9 mouse cellular contexts compared by ENCODE assay signal in the genomic region with DNA sequence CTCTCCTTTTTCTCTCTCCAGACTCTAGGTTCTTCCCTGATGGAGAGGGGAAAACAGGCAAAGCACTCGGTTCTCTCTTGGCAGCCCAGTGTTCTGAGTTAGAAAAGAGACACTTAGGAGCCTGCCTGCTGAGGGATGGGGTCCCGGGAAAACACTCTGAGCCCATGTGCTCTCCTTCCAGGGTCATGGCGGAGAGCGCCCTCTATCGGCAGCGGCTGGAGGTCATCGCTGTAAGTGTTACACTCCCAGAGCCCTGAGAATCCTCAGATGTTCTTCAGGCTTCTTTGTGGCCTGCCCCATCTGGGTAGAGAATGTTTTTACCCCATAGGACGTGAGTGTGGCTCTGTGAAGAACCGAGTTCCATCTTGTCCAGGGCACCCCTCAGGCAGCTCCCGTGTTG. TPM values are rescaled to one million over a fixed set of nuclear protein-coding genes. Genes with fewer than 3 reads are reported as not detected.
DNase-seq lines count a peak whose midpoint lies in the region; ATAC-seq and TF ChIP-seq lines count a peak whose summit lies in the region.
"Had no signal": no experiment of that assay in that cellular context is flagged by ENCODE, and none has a peak within 500 bp of the region (broad histone marks: within the 10 kb centered on the region; RNA-seq: fewer than 3 reads in every experiment).

No protein-coding gene starts in this region.

- H3K4me1 ChIP-seq in forebrain, postnatal 0 days (ENCODE audit: insufficient read depth) = no peaks in the 10 kb centered on the region
- peaks cover 10% of the 10 kb centered on the region; the same call in 1 of the 2 replicates for H3K4me1 ChIP-seq in forebrain, embryonic 13.5 days
- no peaks in the 10 kb centered on the region; the same call in 1 of the 2 replicates for H3K4me1 ChIP-seq in embryonic facial prominence, embryonic 11.5 days (ENCODE audit: control insufficient read depth, insufficient read depth, low read length)

- ATAC-seq in forebrain, postnatal 0 days = no peak
- no peak for ATAC-seq in forebrain, embryonic 13.5 days
- ATAC-seq in embryonic facial prominence, embryonic 11.5 days (replicated peaks; ENCODE audit: insufficient number of reproducible peaks, low FRiP score, low TSS enrichment, low read depth) = no peak

- no peak overlapping the region for H3K4me3 ChIP-seq in forebrain, postnatal 0 days (ENCODE audit: low read depth, low read length)
- H3K4me3 ChIP-seq in forebrain, embryonic 13.5 days = no peak overlapping the region
- no peak overlapping the region for H3K4me3 ChIP-seq in embryonic facial prominence, embryonic 11.5 days (ENCODE audit: low read depth, low read length)

- H3K27ac ChIP-seq in forebrain, postnatal 0 days (ENCODE audit: low read depth, low read length) = no peak overlapping the region
- no peak overlapping the region for H3K27ac ChIP-seq in forebrain, embryonic 13.5 days
- no peak overlapping the region for H3K27ac ChIP-seq in embryonic facial prominence, embryonic 11.5 days (replicated peaks; ENCODE audit: low read depth, low read length)

- H3K4me2 ChIP-seq in forebrain, postnatal 0 days (ENCODE audit: low read depth) = no peak overlapping the region
- H3K4me2 ChIP-seq in forebrain, embryonic 13.5 days = no peak overlapping the region
- no peak overlapping the region for H3K4me2 ChIP-seq in embryonic facial prominence, embryonic 11.5 days (ENCODE audit: low read depth, low read length)

- peaks cover 8% of the 10 kb centered on the region for H3K27me3 ChIP-seq in forebrain, postnatal 0 days (ENCODE audit: insufficient read depth, low read length)
- peaks cover 83% of the 10 kb centered on the region for H3K27me3 ChIP-seq in forebrain, embryonic 13.5 days
- peaks cover 14% of the 10 kb centered on the region for H3K27me3 ChIP-seq in embryonic facial prominence, embryonic 11.5 days (ENCODE audit: control insufficient read depth, insufficient read depth, low read length)
- no peaks in the 10 kb centered on the region; the same call in 1 of the 2 replicates for H3K27me3 ChIP-seq in splenic B cell, adult 2 months (ENCODE audit: control insufficient read depth, insufficient read depth, low read length, poor library complexity, severe bottlenecking)

- 11% methylated on average over 10 of the region's 10 CpGs for WGBS in forebrain, postnatal 0 days
- 14% methylated on average over 10 of the region's 10 CpGs for WGBS in forebrain, embryonic 13.5 days
- WGBS in embryonic facial prominence, embryonic 11.5 days = 12% methylated on average over 10 of the region's 10 CpGs

- no peaks in the 10 kb centered on the region for H3K36me3 ChIP-seq in forebrain, postnatal 0 days (ENCODE audit: insufficient read depth)
- no peaks in the 10 kb centered on the region for H3K36me3 ChIP-seq in forebrain, embryonic 13.5 days (ENCODE audit: poor library complexity, severe bottlenecking)
- no peaks in the 10 kb centered on the region for H3K36me3 ChIP-seq in embryonic facial prominence, embryonic 11.5 days (replicated peaks; ENCODE audit: control insufficient read depth, insufficient read depth, low read depth, low read length)
- no peaks in the 10 kb centered on the region for H3K36me3 ChIP-seq in splenic B cell, adult 2 months (ENCODE audit: control insufficient read depth, insufficient read depth, low read length, poor library complexity, severe bottlenecking)

- no peak overlapping the region for H3K9ac ChIP-seq in forebrain, postnatal 0 days
- no peak overlapping the region for H3K9ac ChIP-seq in forebrain, embryonic 13.5 days
- H3K9ac ChIP-seq in embryonic facial prominence, embryonic 11.5 days (replicated peaks; ENCODE audit: low read length) = no peak overlapping the region

- TF ChIP-seq CTCF in forebrain, postnatal 0 days (IDR thresholded peaks at IDR 0.05; ENCODE audit: low read depth) = peak; percentile 65

- no peaks in the 10 kb centered on the region for H3K9me3 ChIP-seq in forebrain, postnatal 0 days (ENCODE audit: low read length)
- no peaks in the 10 kb centered on the region for H3K9me3 ChIP-seq in forebrain, embryonic 13.5 days (replicated peaks)
- H3K9me3 ChIP-seq in embryonic facial prominence, embryonic 11.5 days (replicated peaks; ENCODE audit: control insufficient read depth, low read length) = no peaks in the 10 kb centered on the region

- DNase-seq in forebrain, postnatal 0 days = no peak
- peak; percentile 49 for DNase-seq in right cerebral cortex, postnatal 14 days
- no peak for DNase-seq in right cerebral cortex, postnatal 36 days (ENCODE audit: low spot score in 2 of 2)
- peak; percentile 65 for DNase-seq in embryonic facial prominence, embryonic 11.5 days (ENCODE audit: low spot score)
- DNase-seq in kidney, postnatal 4 days = peak; percentile 84 to 89
- peak; percentile 68 for DNase-seq in splenic B cell, adult 2 months (ENCODE audit: low read depth, low spot score)
- DNase-seq in adipocyte (ENCODE audit: low spot score) = no peak

RNA-seq across cellular contexts. Expression of a gene that starts 2.9 kb away (rescaled TPM):
- 2.7 and 5.4 TPM in 2 replicates for total RNA-seq in forebrain, postnatal 0 days (2014; rRNA removed)
- 2.8 and 4.3 TPM in 2 replicates for polyA plus RNA-seq in forebrain, postnatal 0 days (2015; fragmentation: Nextera tagmentation; extraction: Ambion mirVana)
- polyA plus RNA-seq in forebrain, embryonic 13.5 days (2015; fragmentation: Nextera tagmentation; extraction: Ambion mirVana) = 1.9 and 2.1 TPM in 2 replicates
- 1.5 and 3.0 TPM in 2 replicates for polyA plus RNA-seq in embryonic facial prominence, embryonic 11.5 days (2014; fragmentation: Nextera tagmentation; extraction: Ambion mirVana)

RNA-seq across cellular contexts. Expression of a gene that starts 12.2 kb away (rescaled TPM):
- not detected in 2 replicates for total RNA-seq in forebrain, postnatal 0 days (2014; rRNA removed)
- polyA plus RNA-seq in forebrain, postnatal 0 days (2015; fragmentation: Nextera tagmentation; extraction: Ambion mirVana) = 0.38 and 1.2 TPM in 2 replicates
- 0.37 TPM in 1 of 2 replicates, not detected in the other for polyA plus RNA-seq in forebrain, embryonic 13.5 days (2015; fragmentation: Nextera tagmentation; extraction: Ambion mirVana)
- polyA plus RNA-seq in embryonic facial prominence, embryonic 11.5 days (2014; fragmentation: Nextera tagmentation; extraction: Ambion mirVana) = not detected in 2 replicates

RNA-seq across cellular contexts. Expression of a gene that starts 18.2 kb away (rescaled TPM):
- total RNA-seq in forebrain, postnatal 0 days (2014; rRNA removed) = 0.31 and 0.86 TPM in 2 replicates
- 0.29 and 0.45 TPM in 2 replicates for polyA plus RNA-seq in forebrain, postnatal 0 days (2015; fragmentation: Nextera tagmentation; extraction: Ambion mirVana)
- 0.23 and 0.29 TPM in 2 replicates for polyA plus RNA-seq in forebrain, embryonic 13.5 days (2015; fragmentation: Nextera tagmentation; extraction: Ambion mirVana)
- 0.31 and 0.38 TPM in 2 replicates for polyA plus RNA-seq in embryonic facial prominence, embryonic 11.5 days (2014; fragmentation: Nextera tagmentation; extraction: Ambion mirVana)

RNA-seq across cellular contexts. Expression of a gene that starts 20.6 kb away (rescaled TPM):
- 0.33 TPM in 1 of 2 replicates, not detected in the other for total RNA-seq in forebrain, postnatal 0 days (2014; rRNA removed)
- polyA plus RNA-seq in forebrain, postnatal 0 days (2015; fragmentation: Nextera tagmentation; extraction: Ambion mirVana) = not detected in 2 replicates
- not detected in 2 replicates for polyA plus RNA-seq in forebrain, embryonic 13.5 days (2015; fragmentation: Nextera tagmentation; extraction: Ambion mirVana)
- not detected in 2 replicates for polyA plus RNA-seq in embryonic facial prominence, embryonic 11.5 days (2014; fragmentation: Nextera tagmentation; extraction: Ambion mirVana)
- total RNA-seq: left cerebral cortex, postnatal 10 days had no signal

RNA-seq across cellular contexts. Expression of a gene that starts 22.9 kb away (rescaled TPM):
- total RNA-seq in forebrain, postnatal 0 days (2014; rRNA removed) = 0.15 and 0.81 TPM in 2 replicates
- polyA plus RNA-seq in forebrain, postnatal 0 days (2015; fragmentation: Nextera tagmentation; extraction: Ambion mirVana) = 0.36 and 0.86 TPM in 2 replicates
- 1.00 and 1.2 TPM in 2 replicates for polyA plus RNA-seq in forebrain, embryonic 13.5 days (2015; fragmentation: Nextera tagmentation; extraction: Ambion mirVana)
- 0.29 and 0.85 TPM in 2 replicates for polyA plus RNA-seq in embryonic facial prominence, embryonic 11.5 days (2014; fragmentation: Nextera tagmentation; extraction: Ambion mirVana)

Comparison
In these comparisons a context has a peak if more than half of its experiments do, and no peak if none do; other contexts are left out.
1. DNase-seq: peak in right cerebral cortex, postnatal 14 days (single experiment), embryonic facial prominence, embryonic 11.5 days (single experiment), kidney, postnatal 4 days (2 of 2) and splenic B cell, adult 2 months (single experiment); none in forebrain, postnatal 0 days (single experiment), right cerebral cortex, postnatal 36 days (0 of 2) and adipocyte (single experiment).